Mouse (Mus musculus) embryonic fibroblast, embryonic 13.5 days (primary cell): ENCODE data around the gene Abhd17b. TPM values are rescaled to one million over a fixed set of nuclear protein-coding genes. Genes with fewer than 3 reads are reported as not detected.

Experiments used
- H3K27ac ChIP-seq: 2 replicates; pipeline ENCODE4 v1.5.1; 2012; ENCODE audit warnings: low read length, control low read depth, inconsistent platforms; ENCODE audit not compliant: insufficient read depth
- H3K4me1 ChIP-seq: 2 replicates; pipeline ENCODE4 v1.6.1; 2011; ENCODE audit warnings: low read length; ENCODE audit not compliant: control insufficient read depth, insufficient read depth
- H3K4me3 ChIP-seq: 2 replicates; pipeline ENCODE4 v1.5.1; 2011; ENCODE audit warnings: mild to moderate bottlenecking, control low read depth, low read length; ENCODE audit not compliant: insufficient read depth
- CTCF ChIP-seq: IDR thresholded peaks from 2 replicates; pipeline ENCODE4 v1.5.1; 2011; ENCODE audit warnings: mild to moderate bottlenecking, control low read depth, low read length, moderate library complexity, borderline replicate concordance; ENCODE audit not compliant: insufficient read depth
- POLR2A ChIP-seq: IDR thresholded peaks from 2 replicates; pipeline ENCODE4 v1.6.1; 2011; ENCODE audit warnings: low read depth, mild to moderate bottlenecking, control low read depth, low read length, moderate library complexity
- polyA plus RNA-seq: library from polyadenylated mRNA; stranded (reverse); fragments of >200 nt; gene quantifications from 2 replicates; pipeline ENCODE4 v1.2.4, GENCODE M21; 2011; ENCODE audit warnings: low read depth; ENCODE audit not compliant: missing spikeins, insufficient read length

Gene Abhd17b
- polyA plus RNA-seq, 1 experiment, result 25.6 TPM

GRCm38 (mm10) chr19:21727081-21727480 lies 74.1 kb downstream of the Abhd17b start:
- TF ChIP-seq POLR2A (no peak), CTCF (no peak)
- no peak overlapping the region for H3K27ac ChIP-seq
- H3K4me1 ChIP-seq, result no peaks in the 10 kb centered on the region; the same call in 1 of the 2 replicates
- no peak overlapping the region for H3K4me3 ChIP-seq

GRCm38 (mm10) chr19:21728342-21728741 lies 75.4 kb downstream of the Abhd17b start:
- no peak overlapping the region for H3K27ac ChIP-seq
- TF ChIP-seq POLR2A, result no peak
- TF ChIP-seq CTCF, result no peak

GRCm38 (mm10) chr19:21731887-21732286 lies 78.9 kb downstream of the Abhd17b start:
- H3K4me3 ChIP-seq, result no peak overlapping the region
- H3K4me1 ChIP-seq, result no peaks in the 10 kb centered on the region; the same call in 1 of the 2 replicates
- no peak for TF ChIP-seq POLR2A
- H3K27ac ChIP-seq, result no peak overlapping the region

More at GRCm38 (mm10) chr19:21728342-21728741, 75.4 kb downstream of the Abhd17b start:
- no peaks in the 10 kb centered on the region; the same call in 1 of the 2 replicates for H3K4me1 ChIP-seq
- no peak overlapping the region for H3K4me3 ChIP-seq

GRCm38 (mm10) chr19:21733176-21733575 lies 80.2 kb downstream of the Abhd17b start:
- TF ChIP-seq CTCF (no peak), POLR2A (no peak)
- H3K4me3 ChIP-seq, result no peak overlapping the region
- H3K4me1 ChIP-seq, result peaks cover 5% of the 10 kb centered on the region
- H3K27ac ChIP-seq, result no peak overlapping the region

GRCm38 (mm10) chr19:21734112-21734511 lies 81.1 kb downstream of the Abhd17b start:
- TF ChIP-seq CTCF (no peak), POLR2A (no peak)
- Histone ChIP-seq H3K4me3 (no peak overlapping the region), H3K4me1 (peaks cover 5% of the 10 kb centered on the region), H3K27ac (no peak overlapping the region)

Other genes with a start within 250 kb of the Abhd17b start
- gene Gda, start 179.7 kb upstream of the Abhd17b start, polyA plus RNA-seq, result 1.3 and 1.4 TPM in 2 replicates
- gene 1110059E24Rik, start 209 bp upstream of the Abhd17b start, polyA plus RNA-seq, result 28.4 and 38.7 TPM in 2 replicates
- gene Cemip2, start 125.2 kb downstream of the Abhd17b start, polyA plus RNA-seq, result 24.0 and 25.5 TPM in 2 replicates